Mouse (Mus musculus) forebrain, embryonic 12.5 days (tissue): Measurements from ENCODE around the gene Gm42517. TPM values are rescaled to one million over a fixed set of nuclear protein-coding genes. Genes with fewer than 3 reads are reported as not detected.

ENCODE experiments used
- ATAC-seq: fragments of 200-750 bp; cut with Nextera tagmentation; 2 replicates; pipeline ENCODE4 v1.8.0; 2017; ENCODE audit warnings: moderate TSS enrichment; ENCODE audit not compliant: low FRiP score
- H3K27ac ChIP-seq: fragments of 300-500 bp; sonication (generic); 2 replicates; pipeline ENCODE4 v1.5.1; 2016; ENCODE audit warnings: mild to moderate bottlenecking
- H3K27me3 ChIP-seq: fragments of 300-500 bp; sonication (generic); 2 replicates; pipeline ENCODE4 v1.6.1; 2016; ENCODE audit warnings: mild to moderate bottlenecking
- H3K36me3 ChIP-seq: fragments of 300-500 bp; sonication (generic); replicated peaks from 2 replicates; pipeline ENCODE4 v1.6.1; 2016; ENCODE audit warnings: mild to moderate bottlenecking
- H3K4me1 ChIP-seq: fragments of 300-500 bp; sonication (generic); 2 replicates; pipeline ENCODE4 v1.6.1; 2016
- H3K4me2 ChIP-seq: fragments of 300-500 bp; sonication (generic); 2 replicates; pipeline ENCODE4 v1.6.1; 2016; ENCODE audit warnings: mild to moderate bottlenecking, moderate library complexity
- H3K4me3 ChIP-seq: fragments of 300-500 bp; sonication (generic); replicated peaks from 2 replicates; pipeline ENCODE4 v1.5.1; 2016; ENCODE audit warnings: mild to moderate bottlenecking
- H3K9ac ChIP-seq: fragments of 300-500 bp; sonication (generic); 2 replicates; pipeline ENCODE4 v1.6.1; 2016; ENCODE audit warnings: mild to moderate bottlenecking
- H3K9me3 ChIP-seq: fragments of 300-500 bp; sonication (generic); 2 replicates; pipeline ENCODE4 v1.6.1; 2016
- WGBS: fragments of 180-500 bp; shearing (Covaris S2); methylation state at CpG from one replicate; pipeline ENCODE4 v1.1.7; 2016; 5-methylcytosine and 5-hydroxymethylcytosine counted together
- polyA plus RNA-seq: library from polyadenylated mRNA; unstranded; fragments of >200 nt; fragmentation: Nextera tagmentation; extraction: Ambion mirVana; gene quantifications from 2 replicates; pipeline ENCODE4 v1.2.1, GENCODE M21; 2016

The Gm42517 gene
- 0.10 TPM in 1 of 2 replicates, not detected in the other for polyA plus RNA-seq

- Histone ChIP-seq H3K4me2 (peak within 1 kb of the TSS; percentile 91), H3K36me3 (no peaks in the 10 kb centered on the region), H3K4me1 (peaks cover 25% of the 10 kb centered on the region), H3K9ac (peak within 1 kb of the TSS; percentile 53), H3K4me3 (peak within 1 kb of the TSS; percentile 59), H3K27ac (no peak within 1 kb of the TSS), H3K27me3 (peaks cover 97% of the 10 kb centered on the region), H3K9me3 (no peaks in the 10 kb centered on the region)
- under 1% methylated on average over 10 of the region's 36 CpGs for WGBS
- peak; percentile 28 for ATAC-seq
Observed at GRCm38 (mm10) chr5:108367871-108368332, at the start of gene Gm42517. Gene Gm42517, minus strand, starts transcription at chr5:108367922.

GRCm38 (mm10) chr5:108414711-108415110 is 47.0 kb upstream of the Gm42517 start:
- no peaks in the 10 kb centered on the region for H3K4me1 ChIP-seq
- no peak for ATAC-seq
- H3K36me3 ChIP-seq: no peaks in the 10 kb centered on the region
- H3K27me3 ChIP-seq: no peaks in the 10 kb centered on the region
- no peak overlapping the region for H3K27ac ChIP-seq
- H3K4me3 ChIP-seq: no peak overlapping the region
- 76% methylated on average over 2 of the region's 2 CpGs for WGBS
- no peaks in the 10 kb centered on the region for H3K9me3 ChIP-seq
- H3K4me2 ChIP-seq: no peak overlapping the region
- H3K9ac ChIP-seq: no peak overlapping the region

- no peak overlapping the region for H3K4me3 ChIP-seq
- no peaks in the 10 kb centered on the region for H3K27me3 ChIP-seq
- 82% methylated on average over 2 of the region's 2 CpGs for WGBS
- no peaks in the 10 kb centered on the region for H3K4me1 ChIP-seq
- ATAC-seq: no peak
- no peak overlapping the region for H3K4me2 ChIP-seq
- H3K9ac ChIP-seq: no peak overlapping the region
- H3K9me3 ChIP-seq: no peaks in the 10 kb centered on the region
- no peaks in the 10 kb centered on the region for H3K36me3 ChIP-seq
- no peak overlapping the region for H3K27ac ChIP-seq
Observed at GRCm38 (mm10) chr5:108406977-108407376, 39.3 kb upstream of the Gm42517 start.

- Histone ChIP-seq H3K4me1 (no peaks in the 10 kb centered on the region), H3K9ac (no peak overlapping the region), H3K27ac (no peak overlapping the region), H3K36me3 (no peaks in the 10 kb centered on the region), H3K4me2 (no peak overlapping the region), H3K27me3 (no peaks in the 10 kb centered on the region), H3K4me3 (no peak overlapping the region), H3K9me3 (no peaks in the 10 kb centered on the region)
- 75% methylated on average over 1 of the region's 1 CpGs for WGBS
- ATAC-seq: no peak
Observed at GRCm38 (mm10) chr5:108405460-108405859, 37.7 kb upstream of the Gm42517 start.

- no peak overlapping the region for H3K4me2 ChIP-seq
- H3K36me3 ChIP-seq: no peaks in the 10 kb centered on the region
- H3K27me3 ChIP-seq: no peaks in the 10 kb centered on the region
- no peak for ATAC-seq
- no peaks in the 10 kb centered on the region for H3K4me1 ChIP-seq
- H3K9ac ChIP-seq: no peak overlapping the region
- no peak overlapping the region for H3K27ac ChIP-seq
- no peak overlapping the region for H3K4me3 ChIP-seq
- no peaks in the 10 kb centered on the region for H3K9me3 ChIP-seq
- 81% methylated on average over 4 of the region's 4 CpGs for WGBS
Observed at GRCm38 (mm10) chr5:108403453-108403852, 35.7 kb upstream of the Gm42517 start.

GRCm38 (mm10) chr5:108389744-108390143 is 22.0 kb upstream of the Gm42517 start:
- Histone ChIP-seq H3K4me2 (no peak overlapping the region), H3K4me1 (no peaks in the 10 kb centered on the region), H3K9me3 (no peaks in the 10 kb centered on the region), H3K27me3 (no peaks in the 10 kb centered on the region), H3K36me3 (no peaks in the 10 kb centered on the region), H3K9ac (no peak overlapping the region), H3K27ac (no peak overlapping the region), H3K4me3 (no peak overlapping the region)
- WGBS: 75% methylated on average over 3 of the region's 3 CpGs
- no peak for ATAC-seq

GRCm38 (mm10) chr5:108388201-108388600 is 20.5 kb upstream of the Gm42517 start, which contains the start of gene Pde6b:
Gene Pde6b, plus strand, starts transcription at chr5:108388391.
- no peak within 1 kb of the TSS for H3K9ac ChIP-seq
- no peaks in the 10 kb centered on the region for H3K36me3 ChIP-seq
- ATAC-seq: no peak
- H3K4me3 ChIP-seq: no peak within 1 kb of the TSS
- H3K9me3 ChIP-seq: no peaks in the 10 kb centered on the region
- H3K4me2 ChIP-seq: no peak within 1 kb of the TSS
- H3K4me1 ChIP-seq: no peaks in the 10 kb centered on the region
- no peaks in the 10 kb centered on the region for H3K27me3 ChIP-seq
- no peak within 1 kb of the TSS for H3K27ac ChIP-seq
- WGBS: 79% methylated on average over 7 of the region's 7 CpGs

- Histone ChIP-seq H3K36me3 (no peaks in the 10 kb centered on the region), H3K4me2 (no peak overlapping the region), H3K4me1 (no peaks in the 10 kb centered on the region), H3K9ac (no peak overlapping the region), H3K4me3 (no peak overlapping the region), H3K9me3 (no peaks in the 10 kb centered on the region), H3K27me3 (no peaks in the 10 kb centered on the region), H3K27ac (no peak overlapping the region)
- WGBS: 81% methylated on average over 4 of the region's 4 CpGs
- no peak for ATAC-seq
Observed at GRCm38 (mm10) chr5:108386449-108386848, 18.7 kb upstream of the Gm42517 start.

- H3K9me3 ChIP-seq: no peaks in the 10 kb centered on the region
- no peaks in the 10 kb centered on the region for H3K36me3 ChIP-seq
- H3K4me3 ChIP-seq: no peak overlapping the region
- no peaks in the 10 kb centered on the region for H3K27me3 ChIP-seq
- no peak for ATAC-seq
- no peak overlapping the region for H3K4me2 ChIP-seq
- 89% methylated on average over 2 of the region's 2 CpGs for WGBS
- H3K27ac ChIP-seq: no peak overlapping the region
- no peaks in the 10 kb centered on the region for H3K4me1 ChIP-seq
- no peak overlapping the region for H3K9ac ChIP-seq
Observed at GRCm38 (mm10) chr5:108385632-108386031, 17.9 kb upstream of the Gm42517 start.

GRCm38 (mm10) chr5:108378346-108378745 is 10.6 kb upstream of the Gm42517 start:
- H3K4me3 ChIP-seq: no peak overlapping the region
- H3K27ac ChIP-seq: no peak overlapping the region
- H3K9me3 ChIP-seq: no peaks in the 10 kb centered on the region
- no peak overlapping the region for H3K4me2 ChIP-seq
- no peaks in the 10 kb centered on the region for H3K36me3 ChIP-seq
- H3K4me1 ChIP-seq: no peaks in the 10 kb centered on the region
- H3K9ac ChIP-seq: no peak overlapping the region
- WGBS: 91% methylated on average over 4 of the region's 4 CpGs
- ATAC-seq: no peak
- 0 out of 2 replicates have a peak, but pooled peaks cover 1% of the 10 kb centered on the region for H3K27me3 ChIP-seq

GRCm38 (mm10) chr5:108376059-108376458 is 8.3 kb upstream of the Gm42517 start:
- ATAC-seq: no peak
- H3K9me3 ChIP-seq: no peaks in the 10 kb centered on the region
- 94% methylated on average over 1 of the region's 1 CpGs for WGBS

GRCm38 (mm10) chr5:108374079-108374478 is 6.4 kb upstream of the Gm42517 start:
- Histone ChIP-seq H3K27ac (no peak overlapping the region), H3K4me1 (peaks cover 4% of the 10 kb centered on the region), H3K27me3 (peaks cover 41% of the 10 kb centered on the region), H3K36me3 (no peaks in the 10 kb centered on the region), H3K9me3 (no peaks in the 10 kb centered on the region), H3K4me2 (no peak overlapping the region), H3K9ac (no peak overlapping the region), H3K4me3 (no peak overlapping the region)
- WGBS: 84% methylated on average over 5 of the region's 5 CpGs
- no peak for ATAC-seq

More at GRCm38 (mm10) chr5:108376059-108376458, 8.3 kb upstream of the Gm42517 start:
- H3K27me3 ChIP-seq: peaks cover 21% of the 10 kb centered on the region
- no peaks in the 10 kb centered on the region for H3K4me1 ChIP-seq
- H3K27ac ChIP-seq: no peak overlapping the region
- no peak overlapping the region for H3K4me2 ChIP-seq
- no peak overlapping the region for H3K4me3 ChIP-seq
- no peak overlapping the region for H3K9ac ChIP-seq
- H3K36me3 ChIP-seq: no peaks in the 10 kb centered on the region

- peaks cover 25% of the 10 kb centered on the region for H3K4me1 ChIP-seq
- H3K27ac ChIP-seq: no peak overlapping the region
- no peaks in the 10 kb centered on the region for H3K36me3 ChIP-seq
- no peak for ATAC-seq
- peaks cover 81% of the 10 kb centered on the region for H3K27me3 ChIP-seq
- H3K9ac ChIP-seq: no peak overlapping the region
- H3K4me3 ChIP-seq: no peak overlapping the region
- no peaks in the 10 kb centered on the region for H3K9me3 ChIP-seq
- H3K4me2 ChIP-seq: no peak overlapping the region
- 3% methylated on average over 6 of the region's 6 CpGs for WGBS
Observed at GRCm38 (mm10) chr5:108369964-108370363, 2.2 kb upstream of the Gm42517 start.
